Mouse (Mus musculus): ENCODE measurements around the gene Hoxd9.

DNA sequence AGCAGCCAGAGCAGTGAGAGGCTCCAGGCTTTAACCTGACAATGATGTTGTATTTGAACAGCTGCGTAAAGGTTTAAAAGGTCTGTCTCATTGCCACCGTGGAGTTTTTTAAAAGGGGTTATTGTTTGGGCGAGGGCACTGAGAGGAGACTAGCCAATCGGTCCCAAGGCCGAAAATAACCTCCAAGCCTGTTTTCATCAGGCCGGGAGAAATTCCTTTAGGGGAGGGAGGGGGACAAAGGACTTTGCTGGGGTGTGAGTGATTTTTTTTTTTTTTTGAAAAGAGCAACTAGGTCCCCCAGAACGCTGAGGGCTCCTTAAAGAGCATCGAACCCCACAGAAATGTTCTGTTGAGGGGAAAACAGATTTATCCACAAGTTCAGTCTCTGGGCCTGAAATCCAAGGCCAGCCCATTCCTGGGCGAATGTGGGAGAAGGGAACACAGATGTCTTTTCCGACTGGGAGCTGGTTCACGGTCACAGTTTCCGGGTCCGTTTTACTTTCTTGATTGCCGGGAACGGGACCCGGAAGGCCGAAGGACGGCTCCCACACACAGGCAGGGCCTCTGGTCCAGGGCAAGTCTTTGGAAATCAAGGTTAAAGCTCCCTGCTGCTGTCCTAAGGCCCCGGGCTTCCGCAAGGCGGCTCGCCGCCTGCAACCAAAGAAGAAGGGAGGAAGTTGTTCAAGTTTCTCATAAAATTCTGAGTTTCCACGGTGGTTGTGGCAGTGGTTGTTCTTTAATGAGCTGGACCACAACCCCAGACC, 7.8 kb upstream of the Hoxd9 start:
- TF ChIP-seq GATA1 (IDR thresholded peaks at IDR 0.05; ENCODE audit: borderline replicate concordance, low read length) (no peak), FLI1 (IDR thresholded peaks at IDR 0.05; ENCODE audit: low read length) (no peak)

Measured in megakaryocyte, embryonic 14.5 days (primary cell).